18 mouse cellular contexts compared by ENCODE assay signal in genomic region chr6:146235165-146235564, GRCm38 (mm10).
A peak's percentile ranks its signal among the peaks of the same experiment; 100 is the strongest.
DNase-seq lines count a peak whose midpoint lies in the region; ATAC-seq and TF ChIP-seq lines count a peak whose summit lies in the region.
"Had no signal": no experiment of that assay in that cellular context is flagged by ENCODE, and none has a peak within 500 bp of the region (broad histone marks: within the 10 kb centered on the region; RNA-seq: fewer than 3 reads in every experiment).

No protein-coding gene starts in this region.

- H3K4me3 ChIP-seq in heart, embryonic 12.5 days: no peak overlapping the region
- no peak overlapping the region for H3K4me3 ChIP-seq in embryonic facial prominence, embryonic 14.5 days (ENCODE audit: low read depth, low read length)
- no peak overlapping the region for H3K4me3 ChIP-seq in hindbrain, postnatal 0 days (ENCODE audit: low read length)
- no peak overlapping the region for H3K4me3 ChIP-seq in neural tube, embryonic 14.5 days (ENCODE audit: low read depth, low read length)
- H3K4me3 ChIP-seq: embryonic facial prominence, embryonic 13.5 days; liver, embryonic 12.5 days; myocyte had no signal

- DNase-seq in heart, adult 11 months: peak; percentile 49
- DNase-seq in embryonic facial prominence, embryonic 14.5 days (ENCODE audit: low spot score): peak; percentile 26
- peak; percentile 47 for DNase-seq in hindbrain, postnatal 0 days (ENCODE audit: low spot score)
- DNase-seq in right cerebral cortex, postnatal 36 days (ENCODE audit: low spot score in 2 of 2): no peak
- no peak for DNase-seq in adrenal gland, adult 18-20 months (ENCODE audit: low spot score in 2 of 2)
- DNase-seq: cerebellum, adult 9-10 months; heart, postnatal 14 days; kidney, adult 8-10 months; kidney, postnatal 25 days; lung, adult 2 months had no signal

- no peak overlapping the region for H3K27ac ChIP-seq in heart, embryonic 12.5 days (ENCODE audit: poor library complexity, severe bottlenecking)
- H3K27ac ChIP-seq in embryonic facial prominence, embryonic 14.5 days (replicated peaks; ENCODE audit: low read depth, low read length): no peak overlapping the region
- no peak overlapping the region for H3K27ac ChIP-seq in hindbrain, postnatal 0 days
- peak overlapping the region; percentile 66; the same call in 1 of the 2 replicates for H3K27ac ChIP-seq in neural tube, embryonic 14.5 days (ENCODE audit: low read depth, low read length)
- H3K27ac ChIP-seq: embryonic facial prominence, embryonic 13.5 days; liver, embryonic 12.5 days; stomach, postnatal 0 days had no signal

- H3K9ac ChIP-seq in heart, embryonic 12.5 days: no peak overlapping the region
- no peak overlapping the region for H3K9ac ChIP-seq in embryonic facial prominence, embryonic 14.5 days (ENCODE audit: low read depth, low read length)
- no peak overlapping the region for H3K9ac ChIP-seq in hindbrain, postnatal 0 days (replicated peaks; ENCODE audit: low read length)
- H3K9ac ChIP-seq in neural tube, embryonic 14.5 days (replicated peaks; ENCODE audit: low read depth, low read length): no peak overlapping the region
- H3K9ac ChIP-seq: embryonic facial prominence, embryonic 13.5 days; liver, embryonic 12.5 days had no signal

- TF ChIP-seq CTCF in hindbrain, postnatal 0 days (IDR thresholded peaks at IDR 0.05; ENCODE audit: low read depth): no peak

- 74% methylated on average over 3 of the region's 3 CpGs for WGBS in heart, embryonic 12.5 days
- 47% methylated on average over 3 of the region's 3 CpGs for WGBS in embryonic facial prominence, embryonic 14.5 days
- WGBS in hindbrain, postnatal 0 days: 30% methylated on average over 3 of the region's 3 CpGs
- 16% methylated on average over 3 of the region's 3 CpGs for WGBS in neural tube, embryonic 14.5 days

- H3K4me1 ChIP-seq in heart, embryonic 12.5 days (replicated peaks): 0 out of 2 replicates have a peak, but pooled peaks cover 3% of the 10 kb centered on the region
- H3K4me1 ChIP-seq in embryonic facial prominence, embryonic 14.5 days (ENCODE audit: control insufficient read depth, insufficient read depth, low read length): no peaks in the 10 kb centered on the region
- H3K4me1 ChIP-seq in hindbrain, postnatal 0 days (ENCODE audit: insufficient read depth, low read length): no peaks in the 10 kb centered on the region
- H3K4me1 ChIP-seq in neural tube, embryonic 14.5 days (ENCODE audit: control insufficient read depth, insufficient read depth, low read length): peaks cover 10% of the 10 kb centered on the region

- no peak for ATAC-seq in heart, embryonic 12.5 days (ENCODE audit: insufficient number of reproducible peaks, low FRiP score)
- no peak for ATAC-seq in embryonic facial prominence, embryonic 14.5 days (ENCODE audit: low read depth)
- ATAC-seq in hindbrain, postnatal 0 days: 0 out of 2 replicates have a peak, but pooled peaks have one; percentile 24
- peak; percentile 67; the same call in 1 of the 2 replicates for ATAC-seq in neural tube, embryonic 14.5 days (ENCODE audit: low read depth)
- ATAC-seq: inflammation-experienced regulatory T-cells, adult 6 months; liver, embryonic 12.5 days had no signal

- no peak overlapping the region for H3K4me2 ChIP-seq in heart, embryonic 12.5 days
- no peak overlapping the region for H3K4me2 ChIP-seq in embryonic facial prominence, embryonic 14.5 days (ENCODE audit: low read depth, low read length)
- no peak overlapping the region for H3K4me2 ChIP-seq in hindbrain, postnatal 0 days (ENCODE audit: low read depth, low read length)
- no peak overlapping the region for H3K4me2 ChIP-seq in neural tube, embryonic 14.5 days (ENCODE audit: low read depth, low read length)
- H3K4me2 ChIP-seq: embryonic facial prominence, embryonic 13.5 days; heart, embryonic 11.5 days; liver, embryonic 12.5 days had no signal

- peaks cover 54% of the 10 kb centered on the region for H3K36me3 ChIP-seq in heart, embryonic 12.5 days
- H3K36me3 ChIP-seq in embryonic facial prominence, embryonic 14.5 days (ENCODE audit: control insufficient read depth, insufficient read depth, low read length): no peaks in the 10 kb centered on the region
- no peaks in the 10 kb centered on the region for H3K36me3 ChIP-seq in hindbrain, postnatal 0 days (ENCODE audit: insufficient read depth, low read length)
- no peaks in the 10 kb centered on the region for H3K36me3 ChIP-seq in neural tube, embryonic 14.5 days (ENCODE audit: control insufficient read depth, insufficient read depth, low read length)
- H3K36me3 ChIP-seq: embryonic facial prominence, embryonic 13.5 days had no signal

- H3K27me3 ChIP-seq in heart, embryonic 12.5 days (replicated peaks): no peaks in the 10 kb centered on the region
- no peaks in the 10 kb centered on the region for H3K27me3 ChIP-seq in embryonic facial prominence, embryonic 14.5 days (replicated peaks; ENCODE audit: control insufficient read depth, insufficient read depth, low read length)
- H3K27me3 ChIP-seq in hindbrain, postnatal 0 days (ENCODE audit: insufficient read depth, low read length): no peaks in the 10 kb centered on the region
- no peaks in the 10 kb centered on the region for H3K27me3 ChIP-seq in neural tube, embryonic 14.5 days (ENCODE audit: control insufficient read depth, insufficient read depth, low read length)
- H3K27me3 ChIP-seq: embryonic facial prominence, embryonic 13.5 days; liver, embryonic 12.5 days had no signal

- peaks cover 11% of the 10 kb centered on the region; the same call in 1 of the 2 replicates for H3K9me3 ChIP-seq in heart, embryonic 12.5 days (replicated peaks)
- 0 out of 2 replicates have a peak, but pooled peaks cover 4% of the 10 kb centered on the region for H3K9me3 ChIP-seq in embryonic facial prominence, embryonic 14.5 days (ENCODE audit: control insufficient read depth, low read length)
- H3K9me3 ChIP-seq in hindbrain, postnatal 0 days (ENCODE audit: low read length): no peaks in the 10 kb centered on the region
- no peaks in the 10 kb centered on the region for H3K9me3 ChIP-seq in neural tube, embryonic 14.5 days (ENCODE audit: control insufficient read depth, low read length)
- H3K9me3 ChIP-seq: embryonic facial prominence, embryonic 13.5 days had no signal

Comparison
In these comparisons a context has a peak if more than half of its experiments do, and no peak if none do; other contexts are left out.
1. DNase-seq: peak in heart, adult 11 months (single experiment), embryonic facial prominence, embryonic 14.5 days (single experiment) and hindbrain, postnatal 0 days (single experiment); none in right cerebral cortex, postnatal 36 days (0 of 2) and adrenal gland, adult 18-20 months (0 of 2).
2. ATAC-seq: peak in hindbrain, postnatal 0 days (single experiment) and neural tube, embryonic 14.5 days (single experiment); none in heart, embryonic 12.5 days (single experiment) and embryonic facial prominence, embryonic 14.5 days (single experiment).